Mouse (Mus musculus): ENCODE results near the gene Gm30737. TPM values are rescaled to one million over a fixed set of nuclear protein-coding genes. Genes with fewer than 3 reads are reported as not detected.
"Not testable (repeated sequence)": the region's sequence is repeated elsewhere in the genome, so short reads cannot be mapped to it uniquely, and the experiment has no call there.

Gene Gm30737
- total RNA-seq (2022), result not detected

DNA sequence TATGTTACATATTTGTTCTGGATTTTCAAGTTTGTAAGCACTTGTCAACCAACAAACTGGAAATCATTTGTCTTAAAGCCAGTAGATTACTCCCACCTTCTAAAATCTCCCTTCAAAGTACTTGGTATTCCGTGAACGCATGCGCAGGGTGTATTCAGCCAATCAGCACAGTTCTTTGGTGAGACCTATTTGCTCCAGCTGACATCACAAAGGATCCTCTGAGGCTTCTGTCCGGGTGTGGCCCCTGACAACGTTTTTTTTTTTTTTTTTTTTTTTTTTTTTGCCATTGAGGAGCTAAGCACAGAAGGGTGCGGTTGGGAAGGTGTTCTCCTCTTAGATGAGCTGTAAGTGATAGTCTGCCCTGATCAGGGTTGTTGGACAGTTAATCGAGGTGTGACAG lies at the start of gene Gm30737:
Gene Gm30737, plus strand, starts transcription at position 301 of the 400 bp plus-strand sequence.
- DNase-seq (ENCODE audit: low spot score), result not testable (repeated sequence)

Data from heart, adult 8-10 months (tissue).